Mouse (Mus musculus) heart, adult 2 months (tissue): ENCODE measurements at regions not wholly inside any gene's neighbourhood (a gene's known extent, or its start where the extent isn't known, plus 50 kb on each side); places are given as distances from the start of the nearest gene placed in this dataset.

Experiments
- DNase-seq, 2 experiments: peaks; one replicate each; pipeline ENCODE4 v3.0.0; 2021
- H3K27ac ChIP-seq: fragments of 200-600 bp; 2 replicates; pipeline ENCODE4 v1.8.1; 2022
- H3K27me3 ChIP-seq: fragments of 200-500 bp; 2 replicates; pipeline ENCODE4 v1.6.1; 2012; ENCODE audit warnings: mild to moderate bottlenecking, low read length, inconsistent platforms, mixed read lengths; ENCODE audit not compliant: control insufficient read depth, insufficient read depth
- H3K36me3 ChIP-seq: fragments of 200-500 bp; 2 replicates; pipeline ENCODE4 v1.6.1; 2012; ENCODE audit warnings: low read length, inconsistent platforms; ENCODE audit not compliant: control insufficient read depth, insufficient read depth
- H3K4me1 ChIP-seq: fragments of 200-500 bp; 2 replicates; pipeline ENCODE4 v1.6.1; 2011; ENCODE audit warnings: low read length; ENCODE audit not compliant: control insufficient read depth, insufficient read depth
- H3K4me3 ChIP-seq: fragments of 200-600 bp; 2 replicates; pipeline ENCODE4 v1.8.1; 2022
- H3K79me2 ChIP-seq: fragments of 200-500 bp; replicated peaks from 2 replicates; pipeline ENCODE4 v1.6.1; 2012; ENCODE audit warnings: mild to moderate bottlenecking, inconsistent platforms, low read length, moderate library complexity, mixed read lengths; ENCODE audit not compliant: control insufficient read depth, insufficient read depth
- H3K9ac ChIP-seq: fragments of 200-500 bp; 2 replicates; pipeline ENCODE4 v1.6.1; 2012; ENCODE audit warnings: low read depth, mild to moderate bottlenecking, control low read depth, inconsistent platforms, low read length, mixed read lengths
- CTCF ChIP-seq: fragments of 200-600 bp; IDR thresholded peaks from 2 replicates; pipeline ENCODE4 v1.8.1; 2022; ENCODE audit warnings: antibody characterized with exemption, mild to moderate bottlenecking, moderate library complexity
- EP300 ChIP-seq: fragments of 200-500 bp; IDR thresholded peaks from 2 replicates; pipeline ENCODE4 v1.6.1; 2011; ENCODE audit warnings: low read depth, low read length, control low read depth; ENCODE audit not compliant: insufficient read depth
- POLR2A ChIP-seq: fragments of 200-500 bp; IDR thresholded peaks from 2 replicates; pipeline ENCODE4 v1.6.1; 2011; ENCODE audit warnings: mild to moderate bottlenecking, low read depth, low read length, control low read depth; ENCODE audit not compliant: insufficient read depth
- WGBS: fragments of 180-500 bp; shearing (Covaris S2); methylation state at CpG from one replicate; pipeline ENCODE4 v1.1.7; 2018; 5-methylcytosine and 5-hydroxymethylcytosine counted together
- intact Hi-C: fragments of 180-260 bp; cut with DNase I; formaldehyde crosslinking; loops from one replicate; pipeline ENCODE4 v1.15.1; 2025

DNA sequence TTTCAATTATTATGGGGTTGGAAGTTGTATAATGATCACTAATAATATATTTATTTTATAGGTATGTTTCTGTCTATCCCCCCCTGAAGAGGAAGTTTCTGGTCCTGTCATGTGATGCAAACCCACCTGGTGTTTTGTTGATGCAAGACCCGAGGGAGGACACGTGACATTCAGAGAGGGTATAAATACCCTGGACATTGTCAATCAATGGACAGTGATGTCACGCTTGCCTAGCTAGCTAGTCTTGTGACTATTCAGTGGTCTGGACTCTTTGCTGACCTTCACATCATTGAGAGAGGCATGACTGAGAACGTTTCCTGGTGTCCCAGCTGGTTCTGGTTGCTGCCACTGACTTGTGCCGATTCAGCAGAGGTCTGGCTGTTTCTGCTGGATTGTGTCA is 93.0 kb upstream of the Fam98a start:
- Histone ChIP-seq H3K27ac (no peak overlapping the region), H3K4me1 (no peaks in the 10 kb centered on the region), H3K36me3 (no peaks in the 10 kb centered on the region), H3K4me3 (no peak overlapping the region), H3K79me2 (no peaks in the 10 kb centered on the region), H3K9ac (no peak overlapping the region), H3K27me3 (no peaks in the 10 kb centered on the region)
- TF ChIP-seq POLR2A (no peak), CTCF (no peak), EP300 (no peak)
- DNase-seq = no peak
- intact Hi-C loops = no loop called here
- 81% methylated on average over 5 of the region's 5 CpGs for WGBS

- 61% methylated on average over 3 of the region's 3 CpGs for WGBS
- Histone ChIP-seq H3K79me2 (no peaks in the 10 kb centered on the region), H3K9ac (no peak overlapping the region), H3K4me1 (no peaks in the 10 kb centered on the region), H3K27me3 (no peaks in the 10 kb centered on the region), H3K27ac (no peak overlapping the region), H3K36me3 (no peaks in the 10 kb centered on the region), H3K4me3 (no peak overlapping the region)
- no peak for DNase-seq
- intact Hi-C loops = no loop called here
- TF ChIP-seq CTCF (no peak), EP300 (no peak), POLR2A (no peak)
These were observed 90.6 kb upstream of the Fam98a start for GRCm38 (mm10) chr17:75642311-75642710.

- TF ChIP-seq POLR2A (no peak), CTCF (no peak), EP300 (no peak)
- no peak overlapping the region for H3K9ac ChIP-seq
- 65% methylated on average over 6 of the region's 6 CpGs for WGBS
- H3K4me3 ChIP-seq = no peak overlapping the region
- H3K27ac ChIP-seq = no peak overlapping the region
- no peaks in the 10 kb centered on the region for H3K79me2 ChIP-seq
- intact Hi-C loops = no loop called here
- H3K4me1 ChIP-seq = no peaks in the 10 kb centered on the region
- H3K36me3 ChIP-seq = no peaks in the 10 kb centered on the region
- H3K27me3 ChIP-seq = no peaks in the 10 kb centered on the region
- no peak for DNase-seq
These were observed 89.3 kb upstream of the Fam98a start for GRCm38 (mm10) chr17:75641010-75641498.

DNA sequence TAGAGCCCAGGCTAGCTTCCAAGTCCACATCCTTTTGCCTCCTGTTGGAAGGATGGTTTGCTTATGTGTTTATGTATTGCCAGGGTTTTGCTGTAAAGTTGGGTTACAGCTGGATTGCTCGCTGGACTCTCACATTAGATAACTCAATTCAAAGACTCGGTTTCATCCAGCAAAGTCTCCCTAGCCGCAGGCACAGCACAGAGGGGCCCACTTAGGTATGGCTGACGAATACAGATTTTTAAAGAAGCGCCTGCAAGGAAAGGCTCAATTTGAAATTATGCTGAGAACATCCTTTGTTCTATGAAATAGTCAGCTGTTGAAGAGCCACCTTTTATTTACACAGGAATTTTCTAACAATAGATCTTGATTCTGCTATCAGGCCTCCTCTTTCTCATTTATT is 88.8 kb upstream of the Fam98a start:
- Histone ChIP-seq H3K9ac (no peak overlapping the region), H3K79me2 (no peaks in the 10 kb centered on the region), H3K4me1 (no peaks in the 10 kb centered on the region), H3K27ac (no peak overlapping the region), H3K4me3 (no peak overlapping the region), H3K27me3 (no peaks in the 10 kb centered on the region), H3K36me3 (no peaks in the 10 kb centered on the region)
- DNase-seq = no peak
- no peak for TF ChIP-seq EP300
- no peak for TF ChIP-seq POLR2A
- TF ChIP-seq CTCF = no peak
- 87% methylated on average over 5 of the region's 5 CpGs for WGBS
- intact Hi-C loops = no loop called here

DNA sequence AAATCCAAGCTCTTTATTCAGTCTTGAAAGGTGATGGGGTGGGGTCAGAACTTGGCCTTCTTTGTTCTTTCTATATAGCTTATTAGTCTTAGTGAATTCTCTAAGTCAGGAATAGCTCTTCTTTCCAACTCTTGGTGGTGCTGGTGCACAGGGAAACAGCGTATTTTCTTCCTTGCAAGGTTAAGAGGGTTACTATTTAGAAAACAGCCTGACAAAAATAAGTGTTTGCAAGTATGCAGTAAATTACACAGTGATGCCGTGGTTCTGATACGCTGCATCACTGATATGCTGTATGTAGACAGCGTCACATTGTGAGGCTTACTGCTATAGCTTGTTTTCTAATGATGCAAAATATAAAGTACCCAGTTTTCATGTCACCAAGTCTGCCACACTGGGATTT is 78.1 kb upstream of the Fam98a start:
- TF ChIP-seq POLR2A = no peak
- TF ChIP-seq EP300 = no peak
- peak; percentile 28 for TF ChIP-seq CTCF
- Histone ChIP-seq H3K9ac (no peak overlapping the region), H3K27ac (no peak overlapping the region), H3K4me3 (no peak overlapping the region), H3K4me1 (no peaks in the 10 kb centered on the region), H3K27me3 (no peaks in the 10 kb centered on the region), H3K36me3 (no peaks in the 10 kb centered on the region), H3K79me2 (no peaks in the 10 kb centered on the region)
- intact Hi-C loops = no loop called here
- no peak for DNase-seq
- WGBS = 82% methylated on average over 4 of the region's 4 CpGs

GRCm38 (mm10) chr17:75619472-75619871 is 67.7 kb upstream of the Fam98a start:
- Histone ChIP-seq H3K4me3 (no peak overlapping the region), H3K36me3 (no peaks in the 10 kb centered on the region), H3K4me1 (no peaks in the 10 kb centered on the region; the same call in 1 of the 2 replicates), H3K27ac (no peak overlapping the region), H3K9ac (no peak overlapping the region), H3K79me2 (no peaks in the 10 kb centered on the region), H3K27me3 (no peaks in the 10 kb centered on the region)
- intact Hi-C loops = loop anchor here (5.0 kb wide), 1 partner anchor 158 kb away; no protein-coding TSS in a partner anchor
- peak in 1 of 2 experiments; percentile 2 for DNase-seq
- WGBS = 52% methylated on average over 3 of the region's 3 CpGs
- TF ChIP-seq EP300 = no peak
- peak; percentile 64 for TF ChIP-seq CTCF
- no peak for TF ChIP-seq POLR2A
